Mouse (Mus musculus) intestine, postnatal 0 days (tissue): Measurements from ENCODE around the gene Rap1gap. TPM values are rescaled to one million over a fixed set of nuclear protein-coding genes. Genes with fewer than 3 reads are reported as not detected.
A peak's percentile ranks its signal among the peaks of the same experiment; 100 is the strongest.

Experiments
- ATAC-seq: fragments of 200-750 bp; cut with Nextera tagmentation; 2 replicates; pipeline ENCODE4 v1.8.0; 2017; ENCODE audit warnings: mild to moderate bottlenecking, moderate TSS enrichment, moderate library complexity
- H3K27ac ChIP-seq: fragments of 300-500 bp; sonication (generic); 2 replicates; pipeline ENCODE4 v1.5.1; 2014; ENCODE audit warnings: mild to moderate bottlenecking, low read depth, low read length, moderate library complexity
- H3K27me3 ChIP-seq: fragments of 300-500 bp; sonication (generic); replicated peaks from 2 replicates; pipeline ENCODE4 v1.6.1; 2014; ENCODE audit warnings: low read length, mixed read lengths; ENCODE audit not compliant: control insufficient read depth, insufficient read depth
- H3K36me3 ChIP-seq: fragments of 300-500 bp; sonication (generic); 2 replicates; pipeline ENCODE4 v1.6.1; 2014; ENCODE audit warnings: mild to moderate bottlenecking, moderate library complexity; ENCODE audit not compliant: control insufficient read depth, insufficient read depth
- H3K4me1 ChIP-seq: fragments of 300-500 bp; sonication (generic); replicated peaks from 2 replicates; pipeline ENCODE4 v1.6.1; 2014; ENCODE audit warnings: antibody characterized with exemption, low read length, mixed read lengths; ENCODE audit not compliant: control insufficient read depth, insufficient read depth
- H3K4me2 ChIP-seq: fragments of 300-500 bp; sonication (generic); replicated peaks from 2 replicates; pipeline ENCODE4 v1.6.1; 2014; ENCODE audit warnings: low read depth, mild to moderate bottlenecking, moderate library complexity
- H3K4me3 ChIP-seq: fragments of 300-500 bp; sonication (generic); 2 replicates; pipeline ENCODE4 v1.5.1; 2014; ENCODE audit warnings: low read depth, low read length
- H3K9ac ChIP-seq: fragments of 300-500 bp; sonication (generic); 2 replicates; pipeline ENCODE4 v1.6.1; 2014; ENCODE audit warnings: mild to moderate bottlenecking, low read depth, low read length
- H3K9me3 ChIP-seq: fragments of 300-500 bp; sonication (generic); 2 replicates; pipeline ENCODE4 v1.6.1; 2016; ENCODE audit warnings: mixed run types; ENCODE audit not compliant: control insufficient read depth
- CTCF ChIP-seq: sonication (generic); IDR thresholded peaks from 2 replicates; pipeline ENCODE4 v1.5.1; 2016; ENCODE audit warnings: low read depth, mild to moderate bottlenecking, control low read depth, antibody characterized with exemption, moderate library complexity
- WGBS: fragments of 180-500 bp; shearing (Covaris S2); extraction: QIAGEN DNeasy Blood & Tissue Kit; methylation state at CpG from one replicate; pipeline ENCODE4 v1.1.7; 2014; 5-methylcytosine and 5-hydroxymethylcytosine counted together
- polyA plus RNA-seq: library from polyadenylated mRNA; unstranded; fragments of >200 nt; fragmentation: Nextera tagmentation; extraction: Ambion mirVana; gene quantifications from 2 replicates; pipeline ENCODE4 v1.2.1, GENCODE M21; 2015

Gene Rap1gap
- polyA plus RNA-seq, 1 experiment from 2014 or later: 9.1 TPM

DNA sequence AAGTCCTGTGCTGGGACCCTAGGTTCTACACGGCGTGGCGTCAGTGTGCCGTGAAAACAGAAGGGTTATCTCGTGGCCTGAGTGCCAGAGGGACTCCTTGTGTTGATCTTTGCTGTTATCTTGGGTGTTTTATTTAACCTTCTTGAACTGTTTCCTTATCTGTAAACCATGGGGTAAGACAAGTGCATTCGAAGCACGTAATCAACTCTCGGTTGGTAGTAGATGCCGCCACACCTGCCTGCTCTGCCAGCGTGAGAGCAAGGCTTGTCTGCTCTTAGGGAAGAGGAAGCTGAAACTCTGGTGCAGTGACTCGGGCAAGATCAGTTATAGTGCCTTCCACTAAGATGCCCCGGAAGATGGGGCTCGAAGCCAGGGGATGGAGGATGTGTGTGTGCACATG lies 48.4 kb downstream of the Rap1gap start:
- 0 out of 2 replicates have a peak, but pooled peaks have one; percentile 20 for ATAC-seq
- Histone ChIP-seq H3K4me2 (no peak overlapping the region), H3K36me3 (no peaks in the 10 kb centered on the region; the same call in 1 of the 2 replicates), H3K9me3 (no peaks in the 10 kb centered on the region), H3K4me1 (peaks cover 5% of the 10 kb centered on the region; the same call in 1 of the 2 replicates), H3K4me3 (no peak overlapping the region), H3K9ac (no peak overlapping the region), H3K27ac (no peak overlapping the region), H3K27me3 (no peaks in the 10 kb centered on the region)
- no peak for TF ChIP-seq CTCF
- WGBS: 41% methylated on average over 13 of the region's 13 CpGs

- peak; percentile 72 for TF ChIP-seq CTCF
- ATAC-seq: 0 out of 2 replicates have a peak, but pooled peaks have one; percentile 15
These were observed 49.6 kb downstream of the Rap1gap start for GRCm38 (mm10) chr4:137714020-137714624.

DNA sequence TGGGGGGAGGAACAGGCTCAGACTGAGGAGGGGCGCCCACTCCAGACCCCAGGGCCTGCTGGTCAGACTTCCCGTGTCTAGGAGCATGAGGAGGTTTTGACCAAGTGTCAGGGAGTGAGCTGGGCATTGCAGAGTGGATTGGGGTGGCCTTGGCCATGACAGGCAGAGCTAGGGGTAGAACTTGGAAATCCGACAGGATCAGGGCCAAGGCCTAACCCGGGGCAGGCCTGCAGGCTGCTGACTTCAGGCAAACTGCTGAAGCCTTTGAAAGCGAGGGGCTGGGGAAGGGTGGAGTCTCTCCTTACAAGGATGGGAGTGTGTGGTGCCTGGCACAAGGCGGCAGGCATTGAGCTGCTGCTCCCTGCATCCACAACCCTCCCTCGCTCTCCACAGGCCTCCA lies 52.5 kb downstream of the Rap1gap start:
- Histone ChIP-seq H3K9ac (no peak overlapping the region), H3K4me1 (peaks cover 5% of the 10 kb centered on the region; the same call in 1 of the 2 replicates), H3K9me3 (no peaks in the 10 kb centered on the region), H3K4me3 (no peak overlapping the region), H3K27me3 (no peaks in the 10 kb centered on the region), H3K4me2 (no peak overlapping the region), H3K27ac (no peak overlapping the region), H3K36me3 (no peaks in the 10 kb centered on the region)
- WGBS: 53% methylated on average over 7 of the region's 7 CpGs
- no peak for ATAC-seq
- no peak for TF ChIP-seq CTCF

More at GRCm38 (mm10) chr4:137714020-137714624, 49.6 kb downstream of the Rap1gap start:
- Histone ChIP-seq H3K36me3 (no peaks in the 10 kb centered on the region; the same call in 1 of the 2 replicates), H3K9ac (0 out of 2 replicates have a peak overlapping the region, but pooled peaks have one; percentile 11), H3K4me2 (no peak overlapping the region), H3K27ac (no peak overlapping the region), H3K4me3 (no peak overlapping the region), H3K4me1 (peaks cover 5% of the 10 kb centered on the region; the same call in 1 of the 2 replicates), H3K9me3 (no peaks in the 10 kb centered on the region), H3K27me3 (no peaks in the 10 kb centered on the region)
- 27% methylated on average over 8 of the region's 8 CpGs for WGBS

- Histone ChIP-seq H3K27me3 (no peaks in the 10 kb centered on the region), H3K27ac (no peak overlapping the region), H3K9me3 (no peaks in the 10 kb centered on the region), H3K4me1 (peaks cover 5% of the 10 kb centered on the region; the same call in 1 of the 2 replicates), H3K36me3 (no peaks in the 10 kb centered on the region), H3K4me3 (no peak overlapping the region), H3K9ac (no peak overlapping the region), H3K4me2 (no peak overlapping the region)
- no peak for TF ChIP-seq CTCF
- no peak for ATAC-seq
- 71% methylated on average over 15 of the region's 15 CpGs for WGBS
These were observed 53.1 kb downstream of the Rap1gap start for GRCm38 (mm10) chr4:137717671-137718070.

GRCm38 (mm10) chr4:137719378-137720077 lies 55.0 kb downstream of the Rap1gap start:
- Histone ChIP-seq H3K27ac (no peak overlapping the region), H3K27me3 (0 out of 2 replicates have a peak, but pooled peaks cover 5% of the 10 kb centered on the region), H3K4me1 (no peaks in the 10 kb centered on the region), H3K4me3 (no peak overlapping the region), H3K9ac (no peak overlapping the region), H3K36me3 (no peaks in the 10 kb centered on the region), H3K4me2 (no peak overlapping the region), H3K9me3 (no peaks in the 10 kb centered on the region)
- WGBS: 55% methylated on average over 15 of the region's 15 CpGs
- no peak for TF ChIP-seq CTCF
- no peak for ATAC-seq

GRCm38 (mm10) chr4:137721563-137721962 lies 57.0 kb downstream of the Rap1gap start:
- Histone ChIP-seq H3K9me3 (no peaks in the 10 kb centered on the region), H3K27me3 (0 out of 2 replicates have a peak, but pooled peaks cover 5% of the 10 kb centered on the region), H3K9ac (no peak overlapping the region), H3K4me1 (no peaks in the 10 kb centered on the region), H3K4me2 (no peak overlapping the region), H3K4me3 (no peak overlapping the region), H3K27ac (no peak overlapping the region), H3K36me3 (no peaks in the 10 kb centered on the region)
- no peak for ATAC-seq
- 91% methylated on average over 15 of the region's 15 CpGs for WGBS
- TF ChIP-seq CTCF: no peak
